Mouse (Mus musculus): ENCODE results near the gene Lrp3.
A peak's percentile ranks its signal among the peaks of the same experiment; 100 is the strongest.

Gene Lrp3

DNA sequence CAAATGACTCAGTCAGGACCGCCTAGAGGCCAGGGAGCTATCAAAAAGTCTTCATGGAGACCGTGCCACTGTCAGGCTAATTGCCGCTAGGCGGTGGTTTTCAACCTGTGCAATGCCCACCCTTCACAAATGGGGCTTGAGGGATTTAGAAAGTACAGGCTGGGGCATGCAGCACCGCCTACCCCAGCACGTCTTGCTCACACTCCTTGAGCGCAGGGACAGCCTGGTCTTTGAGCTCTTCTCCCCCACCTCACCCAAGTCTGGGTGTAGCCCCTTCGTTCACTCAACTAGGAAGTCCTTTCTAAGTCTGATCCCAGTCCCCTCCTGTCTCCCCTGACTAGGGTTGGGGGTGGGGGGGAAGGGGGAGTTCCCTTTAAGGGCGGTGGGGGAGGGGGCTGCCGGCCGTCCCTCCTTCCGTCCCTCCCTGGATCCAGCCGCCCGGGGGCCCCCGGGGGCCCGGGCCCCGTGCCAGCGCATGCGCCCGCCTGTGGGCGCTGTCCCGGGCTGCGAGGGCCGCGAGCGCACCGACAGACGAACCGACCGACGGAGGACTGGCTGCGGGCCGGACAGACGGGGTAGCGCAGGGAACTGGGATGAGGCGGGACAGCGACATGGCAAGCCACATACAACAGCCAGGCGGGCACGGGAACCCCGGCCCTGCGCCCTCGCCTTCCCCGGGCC lies 29.3 kb downstream of the Lrp3 start, which contains the start of gene Slc7a10:
Gene Slc7a10, plus strand, starts transcription at position 497 of the 681 bp plus-strand sequence.
- no peak for DNase-seq

DNA sequence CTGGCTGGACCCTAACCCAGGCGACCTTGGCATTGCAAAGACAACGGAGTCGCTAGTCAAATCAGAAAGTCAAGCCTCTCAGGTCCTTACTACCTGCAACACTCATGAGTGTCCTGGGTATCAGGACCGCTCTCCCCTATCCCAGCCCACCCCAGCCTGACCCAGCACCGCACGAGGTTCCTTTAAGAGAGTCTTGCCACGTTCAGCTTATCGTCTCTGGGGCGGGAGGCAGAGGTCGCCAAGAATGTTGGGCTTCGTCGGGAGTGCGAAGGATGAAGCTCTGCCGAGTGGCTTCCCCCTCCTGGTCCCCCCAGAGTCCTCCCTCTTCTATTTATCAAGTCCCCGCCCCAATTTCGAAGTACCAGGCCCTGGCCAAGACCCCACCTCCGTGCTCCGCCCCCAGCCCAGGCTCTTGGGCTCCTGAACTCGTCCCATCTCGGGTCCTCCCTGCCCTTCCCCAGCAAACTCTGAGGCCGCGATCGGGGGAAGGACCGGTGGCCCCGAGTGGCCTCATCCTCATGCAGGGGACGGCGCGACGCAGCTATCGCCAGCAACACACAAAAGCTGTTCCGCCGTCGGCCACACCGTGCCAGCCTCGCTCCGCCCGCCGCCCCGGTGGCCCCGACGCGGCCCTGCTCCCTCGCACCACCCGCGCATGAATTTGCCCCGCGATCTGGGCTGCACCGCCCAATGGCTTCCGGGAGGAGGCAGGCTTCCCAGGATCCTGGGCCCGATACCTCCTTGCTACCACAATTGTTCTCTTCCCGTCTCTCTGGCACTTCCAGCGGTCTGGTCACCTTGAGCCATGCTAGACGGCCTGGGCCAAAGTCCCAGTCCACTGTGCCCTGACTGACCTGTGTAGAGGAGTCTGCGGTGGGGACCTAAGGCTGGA lies 30.2 kb downstream of the Lrp3 start:
- DNase-seq: no peak

DNA sequence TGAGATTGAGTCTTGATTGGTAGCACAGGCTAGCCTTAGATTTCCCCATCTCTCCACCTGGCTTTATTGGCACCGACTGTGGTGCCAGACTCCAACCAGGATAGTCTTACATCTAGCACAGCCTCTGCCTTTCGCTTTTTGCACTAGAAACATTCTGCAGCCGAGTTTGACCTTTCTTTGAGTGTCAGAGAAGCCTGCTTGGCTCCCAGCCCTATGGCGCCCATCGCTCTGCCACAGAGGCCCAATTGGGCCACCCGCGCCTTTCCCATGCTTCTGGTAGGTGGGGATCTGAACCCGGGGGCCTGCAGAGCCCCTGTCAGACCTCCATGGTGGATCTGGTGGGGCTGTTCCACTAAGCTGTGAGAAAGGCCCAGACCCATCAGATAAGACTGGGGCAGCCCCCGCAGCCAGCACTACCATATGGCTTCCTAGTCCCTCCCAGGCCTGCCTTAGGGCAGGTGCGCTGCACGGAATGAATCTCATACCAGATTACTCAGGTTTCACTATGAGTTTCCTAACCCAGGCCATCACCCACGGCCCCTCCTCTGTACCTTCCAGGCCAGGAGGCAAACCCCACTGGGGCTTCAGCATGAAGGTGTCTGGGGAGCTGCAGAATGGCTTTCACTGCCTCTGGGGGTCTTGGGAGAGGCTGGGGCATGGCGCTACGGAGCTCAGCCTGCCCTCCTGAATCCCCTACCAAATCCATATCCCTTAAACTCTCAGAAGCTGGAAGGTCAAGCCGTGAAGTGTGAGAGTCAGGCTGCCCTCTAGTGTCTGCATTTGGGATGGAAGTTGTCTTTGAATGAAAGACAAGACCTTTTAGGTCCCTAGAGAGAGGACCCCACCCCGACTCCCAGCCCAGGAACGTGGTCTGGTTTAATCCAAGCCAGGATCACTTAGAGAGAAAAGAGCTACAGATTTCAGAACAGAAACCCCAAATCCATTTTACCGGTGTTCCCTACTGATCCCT lies 38.6 kb downstream of the Lrp3 start:
- DNase-seq: no peak

DNA sequence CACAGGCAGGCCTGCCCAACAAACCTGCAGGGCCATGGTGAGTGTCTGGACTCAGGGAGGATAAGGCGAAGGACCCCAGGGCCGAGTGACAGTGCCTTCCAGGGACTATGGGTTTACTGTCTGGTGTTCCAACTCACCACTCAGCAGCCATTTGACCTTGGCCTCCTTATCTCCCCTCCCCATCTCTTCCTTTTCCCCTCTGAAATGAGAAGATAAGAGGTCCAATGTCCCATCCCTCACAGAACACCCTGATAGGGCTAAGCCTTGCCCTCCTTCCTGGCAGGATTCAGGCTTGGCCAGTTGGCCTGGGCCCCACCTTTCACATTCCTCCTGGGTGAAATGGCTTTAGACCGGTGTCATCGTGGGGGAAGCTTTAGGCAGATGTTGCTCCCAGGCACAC lies 39.8 kb downstream of the Lrp3 start:
- no peak for DNase-seq

DNA sequence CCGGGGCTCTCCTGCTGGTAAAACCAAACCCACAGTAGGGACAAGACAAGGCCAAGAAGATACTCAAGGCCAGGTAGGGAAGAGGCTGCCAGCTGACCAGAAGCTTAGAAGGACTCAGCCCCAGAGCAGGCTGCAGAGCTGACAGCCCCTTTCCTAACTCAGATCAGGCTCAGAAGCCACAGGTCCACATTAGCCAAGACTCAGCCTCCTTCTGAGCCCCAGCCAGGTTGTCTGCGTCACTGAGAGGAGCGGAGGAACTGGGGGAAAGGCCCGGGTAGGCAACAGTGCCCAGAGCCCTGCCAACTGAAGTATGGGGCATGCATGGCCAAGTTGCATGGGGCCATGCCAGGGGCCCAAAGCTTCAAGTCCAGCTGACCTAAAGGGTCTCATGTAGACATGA lies 42.8 kb downstream of the Lrp3 start:
- DNase-seq: no peak

DNA sequence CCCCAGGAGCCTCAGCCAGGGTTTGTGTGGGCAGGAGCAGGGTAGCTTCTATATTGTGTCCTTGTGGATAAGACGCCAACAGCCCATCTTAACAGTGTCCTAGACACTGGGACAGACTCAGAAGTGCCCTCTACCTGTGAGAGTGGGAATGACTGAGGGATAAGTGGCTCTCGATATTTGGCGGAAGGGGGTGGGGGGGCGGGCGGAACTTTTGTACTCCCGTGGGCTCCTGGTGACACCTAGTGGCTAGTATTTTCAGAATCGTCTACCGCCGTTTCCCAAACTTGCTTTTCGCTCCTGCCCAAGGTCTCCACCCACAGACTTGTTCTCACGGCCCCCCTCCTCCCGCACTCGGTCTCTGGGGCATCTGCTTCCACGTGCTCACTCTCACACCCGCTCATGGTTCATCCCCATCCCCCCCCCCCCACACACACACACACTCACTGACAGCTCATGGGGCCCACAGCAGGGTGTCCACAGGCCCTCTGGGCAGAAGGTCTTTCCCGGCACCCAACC lies 43.4 kb downstream of the Lrp3 start:
- DNase-seq: peak; percentile 57

DNA sequence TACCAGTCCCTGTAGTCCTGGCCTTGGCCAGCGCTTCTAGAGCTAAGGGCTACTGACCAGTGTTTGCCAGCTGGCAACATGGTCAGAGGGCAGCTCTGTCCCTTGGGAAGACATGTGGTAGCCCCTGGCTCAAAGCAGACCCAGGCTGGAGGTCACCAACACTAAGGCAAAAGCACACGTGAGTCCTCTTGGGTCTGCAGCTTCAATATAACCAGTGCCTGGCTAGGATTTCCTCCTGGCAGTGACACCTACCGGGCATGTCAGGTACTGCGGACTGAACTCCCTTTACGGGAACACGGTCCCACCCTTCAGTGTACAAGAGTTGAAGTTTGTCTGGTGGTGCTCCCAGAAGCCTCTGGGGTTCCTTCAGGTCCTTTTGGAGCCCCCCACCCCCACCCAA lies 46.0 kb downstream of the Lrp3 start:
- peak; percentile 60 for DNase-seq

DNA sequence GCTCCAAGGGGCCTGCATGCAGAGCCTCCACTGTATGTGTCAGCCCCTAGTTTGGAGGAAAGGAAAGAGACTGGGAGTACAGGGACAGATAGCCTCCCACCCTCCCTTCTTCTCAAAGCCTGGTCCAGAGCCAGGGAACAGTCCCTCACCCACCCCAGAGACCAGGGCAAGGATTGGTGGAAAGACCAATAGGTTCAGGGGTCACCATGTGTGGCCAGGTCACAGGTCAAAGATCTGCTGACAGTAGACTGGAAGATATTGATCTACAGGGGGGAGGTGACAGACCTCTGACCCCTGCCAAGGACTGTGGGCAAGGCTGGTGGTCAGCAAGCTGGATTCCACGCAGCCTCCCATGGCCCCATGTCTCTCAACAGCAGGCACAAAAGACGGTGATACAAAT lies 47.4 kb downstream of the Lrp3 start:
- DNase-seq: no peak

DNA sequence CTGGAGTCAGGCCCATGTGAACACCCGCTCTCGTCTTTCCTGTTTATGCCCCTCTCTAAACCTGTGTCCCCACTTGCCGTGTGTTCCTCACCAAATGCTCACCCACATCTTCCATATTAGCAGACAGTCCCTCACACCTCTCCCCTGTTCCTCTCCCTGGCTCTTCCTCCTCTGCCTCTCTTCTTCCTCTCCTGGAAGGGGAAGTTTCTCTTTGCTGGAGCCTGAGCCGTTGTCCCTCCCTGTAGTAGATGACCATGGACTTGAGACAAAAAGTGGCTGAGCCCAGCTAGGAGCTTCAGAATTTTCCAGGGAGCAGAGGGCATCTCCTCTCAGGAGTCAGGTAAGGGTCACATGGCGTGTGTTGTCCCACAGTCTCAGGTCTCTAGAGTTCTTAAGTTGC lies 48.3 kb downstream of the Lrp3 start:
- no peak for DNase-seq

DNA sequence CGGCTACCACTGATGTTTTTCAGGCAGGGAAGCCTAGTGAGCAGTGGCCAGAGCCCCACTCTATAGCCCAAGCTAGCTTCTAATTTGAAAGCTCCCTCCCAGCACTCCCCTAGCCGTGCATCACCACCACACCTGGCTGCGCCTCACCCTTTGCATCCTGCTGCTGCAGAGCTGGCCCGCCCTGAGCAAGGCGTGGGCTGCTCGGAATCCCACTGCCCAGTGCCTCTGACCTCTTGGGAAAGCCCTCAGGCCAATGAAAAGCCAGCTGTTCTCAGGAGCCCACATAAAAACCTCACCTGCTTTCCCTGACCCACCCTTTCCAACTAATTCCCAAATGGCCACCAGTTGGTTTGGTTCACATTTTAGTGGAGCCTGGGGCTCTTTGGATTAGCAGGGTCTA lies 51.2 kb downstream of the Lrp3 start:
- no peak for DNase-seq

DNA sequence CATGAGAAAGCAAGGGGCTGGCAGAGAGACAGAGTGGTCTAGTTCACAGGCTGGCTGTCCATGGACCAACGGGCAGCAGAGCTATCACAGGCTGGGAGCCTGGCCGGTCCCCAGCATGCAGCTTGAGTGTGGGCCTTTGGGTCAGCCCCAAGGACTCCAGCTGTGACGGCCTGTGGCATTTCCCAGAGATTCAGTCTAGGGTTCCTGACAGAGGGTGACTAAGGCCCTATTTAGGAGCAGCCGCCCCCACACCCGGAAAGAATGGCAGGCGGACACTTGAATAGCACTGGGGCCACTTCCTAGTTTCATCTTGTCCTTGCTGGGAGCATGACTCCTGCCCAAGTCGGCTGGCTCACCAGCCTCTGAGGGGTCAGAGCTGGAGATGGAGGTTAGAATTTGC lies 51.7 kb downstream of the Lrp3 start:
- no peak for DNase-seq

DNA sequence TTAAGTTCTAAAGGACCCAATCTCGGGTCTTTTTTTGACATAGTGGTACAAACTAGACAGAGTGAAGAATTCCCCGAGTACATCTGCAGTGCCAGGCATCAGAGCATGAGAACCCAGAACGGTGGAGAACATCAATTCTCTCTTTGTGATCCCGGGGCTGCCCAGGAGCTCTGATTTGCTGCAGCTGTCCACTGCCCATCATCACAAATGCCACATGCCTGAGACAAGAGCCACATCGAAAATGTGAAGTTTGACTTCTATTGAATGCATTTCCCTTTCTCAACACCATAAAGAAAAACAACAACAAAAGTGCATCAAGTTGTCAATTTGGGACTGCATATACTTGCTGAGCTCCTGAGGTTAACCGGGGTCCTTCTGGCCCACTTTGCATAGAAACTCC lies 52.9 kb downstream of the Lrp3 start:
- no peak for DNase-seq

DNA sequence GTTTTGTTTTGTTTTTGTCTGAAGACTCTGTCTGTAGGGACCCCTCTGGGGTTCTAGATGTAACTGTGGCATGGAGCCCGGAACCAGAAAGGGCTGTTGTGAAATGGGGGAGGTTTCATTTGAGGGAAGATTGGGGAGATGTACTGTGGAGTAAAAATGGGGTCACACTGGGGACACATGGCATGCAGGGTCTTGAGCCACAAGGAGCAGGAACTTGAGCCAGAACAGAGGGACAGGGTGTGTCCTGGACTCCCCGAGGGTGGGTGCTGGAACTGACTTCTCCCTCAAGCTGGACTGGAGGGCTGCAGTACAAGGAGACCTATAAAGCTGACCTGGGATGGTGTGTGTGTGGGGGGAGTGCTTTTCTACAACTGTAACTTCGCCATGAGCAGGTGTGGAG lies 57.8 kb downstream of the Lrp3 start:
- DNase-seq: no peak

DNA sequence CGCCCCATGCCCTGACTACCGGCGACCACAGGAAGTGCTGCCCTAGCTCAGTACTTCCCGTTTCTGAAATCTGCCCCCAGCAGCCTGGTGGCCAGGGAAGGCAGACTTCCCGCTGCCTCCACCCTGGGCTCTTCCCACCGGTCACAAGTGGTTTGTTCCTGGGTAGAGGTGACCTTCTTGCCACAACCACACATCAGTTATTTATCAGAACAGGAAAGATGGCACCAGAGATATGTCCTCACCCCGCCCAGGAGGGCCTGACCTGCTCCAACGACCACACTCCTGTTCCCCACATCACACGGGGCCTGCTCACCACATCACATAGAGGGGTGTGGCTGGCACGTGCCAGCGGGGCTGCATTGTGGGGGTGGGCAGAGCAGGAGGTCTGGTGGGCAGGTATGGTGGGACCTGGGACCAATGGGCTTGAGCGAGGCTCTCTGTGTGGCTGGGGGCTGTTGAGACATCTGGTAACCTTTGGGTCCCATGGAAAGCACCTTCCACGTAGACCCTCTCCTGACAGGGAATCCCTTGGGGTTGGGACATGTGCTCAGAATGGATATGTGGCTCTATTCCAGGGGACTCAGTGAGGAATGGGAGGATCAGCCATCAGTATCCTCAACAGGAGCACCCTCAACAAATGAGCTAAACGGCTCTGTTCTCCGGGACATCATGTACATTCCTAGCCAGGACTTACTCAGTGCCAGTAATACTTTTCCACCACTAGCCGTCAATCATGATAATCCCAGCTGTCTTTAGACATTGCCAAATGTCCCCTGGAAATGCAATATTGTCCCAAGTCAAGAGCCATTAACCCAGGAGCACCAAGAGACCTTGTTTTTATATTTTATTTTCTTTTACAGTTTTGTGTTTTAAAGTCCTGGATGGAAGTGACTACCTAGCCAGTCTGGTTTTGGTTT lies 58.5 kb downstream of the Lrp3 start:
- no peak for DNase-seq

DNA sequence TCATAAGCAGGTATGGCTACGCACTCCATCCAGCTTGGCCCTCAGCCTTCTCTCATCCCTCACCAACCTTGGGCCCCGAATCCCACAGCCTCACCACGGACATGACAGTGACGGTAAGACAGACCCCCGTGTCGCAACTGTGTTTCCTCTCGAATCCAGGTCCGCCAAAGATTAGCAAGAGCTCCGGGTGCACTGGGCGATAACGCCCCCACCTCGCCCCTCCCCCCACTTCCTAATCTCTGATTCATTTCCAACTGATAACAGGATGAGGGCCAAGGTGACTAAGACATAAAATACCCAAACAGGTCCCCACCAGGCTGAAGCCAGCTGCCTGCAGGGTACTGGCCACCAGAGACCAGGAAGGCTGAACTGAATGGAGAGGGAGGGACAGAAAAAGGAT lies 60.8 kb downstream of the Lrp3 start:
- DNase-seq: no peak

DNA sequence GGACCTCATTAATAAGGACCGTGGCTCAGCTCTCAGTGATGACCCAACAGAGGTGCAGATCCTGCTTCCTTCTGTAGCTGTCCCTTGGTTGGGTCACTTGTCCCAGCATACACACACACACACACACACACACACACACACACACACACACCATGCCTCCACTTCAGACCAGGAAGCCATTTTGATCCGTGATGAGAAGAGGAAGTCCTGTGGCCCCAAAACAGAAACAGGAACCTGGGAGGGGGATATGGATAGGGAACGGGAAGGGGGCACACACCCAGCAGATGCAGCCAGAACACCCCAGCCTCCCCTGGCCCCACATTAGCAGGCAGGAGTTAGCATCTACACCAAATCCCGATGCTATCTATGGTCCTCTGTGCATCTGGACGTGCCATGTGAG lies 64.4 kb downstream of the Lrp3 start:
- DNase-seq: no peak
